Mouse (Mus musculus) bone marrow, adult 2 months (tissue): ENCODE measurements around the gene Col13a1.

Experiments used
- CTCF ChIP-seq: fragments of 200-500 bp; IDR thresholded peaks from 2 replicates; pipeline ENCODE4 v1.5.1; 2011; ENCODE audit warnings: low read length, control low read depth; ENCODE audit not compliant: control insufficient read depth, insufficient read depth
- POLR2A ChIP-seq: fragments of 200-500 bp; IDR thresholded peaks from 2 replicates; pipeline ENCODE4 v1.6.1; 2011; ENCODE audit warnings: low read depth, mild to moderate bottlenecking, control low read depth, low read length, borderline replicate concordance; ENCODE audit not compliant: control insufficient read depth

DNA sequence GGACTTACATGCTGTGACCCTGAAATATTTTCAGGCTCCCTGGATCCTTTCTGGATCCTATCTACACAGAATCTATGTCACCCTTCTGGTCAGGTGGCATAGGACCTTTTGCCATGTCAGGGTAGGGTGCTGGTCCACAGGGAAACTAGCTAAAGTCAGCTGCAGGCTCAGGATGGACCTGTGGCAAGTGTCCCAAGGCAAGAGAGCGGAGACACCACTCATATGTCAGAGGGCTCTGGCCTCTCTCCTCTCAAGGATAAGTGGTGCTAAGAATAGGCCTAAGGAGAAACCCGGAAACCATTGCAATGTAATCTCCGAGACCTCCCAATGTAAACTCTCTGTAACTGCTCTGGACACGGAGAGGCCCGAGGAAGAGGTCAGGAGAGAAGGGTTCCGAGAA, 80.8 kb downstream of the Col13a1 start:
- TF ChIP-seq CTCF (no peak), POLR2A (no peak)
